Mouse (Mus musculus): ENCODE measurements at regions not wholly inside any gene's neighbourhood (a gene's known extent, or its start where the extent isn't known, plus 50 kb on each side); places are given as distances from the start of the nearest gene placed in this dataset.

DNA sequence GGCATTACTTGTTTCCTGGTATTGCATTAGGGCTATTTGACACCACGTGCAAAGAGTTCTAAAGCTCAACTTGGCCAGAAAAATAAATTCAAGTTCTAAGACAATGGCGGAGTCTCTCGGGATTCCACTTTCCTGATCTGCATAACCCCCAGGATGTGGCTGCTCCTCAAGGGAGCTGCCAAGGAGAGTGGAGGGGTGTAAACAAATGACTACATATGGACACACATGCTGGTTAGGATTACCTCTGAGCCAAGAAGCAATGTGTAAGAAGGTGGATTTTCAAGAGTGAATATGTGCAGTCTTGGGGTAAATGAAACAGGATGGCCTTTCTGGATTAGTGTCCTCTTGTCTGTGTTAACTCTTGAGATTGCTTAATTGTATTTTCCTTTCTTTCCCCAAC, 88.2 kb upstream of the Pdcd1 start:
- H3K27me3 ChIP-seq (ENCODE audit: control insufficient read depth, insufficient read depth, low read length, poor library complexity, severe bottlenecking) = no peaks in the 10 kb centered on the region
- DNase-seq (ENCODE audit: low read depth, low spot score) = no peak
- H3K36me3 ChIP-seq (ENCODE audit: control insufficient read depth, insufficient read depth, low read length, poor library complexity, severe bottlenecking) = no peaks in the 10 kb centered on the region

DNA sequence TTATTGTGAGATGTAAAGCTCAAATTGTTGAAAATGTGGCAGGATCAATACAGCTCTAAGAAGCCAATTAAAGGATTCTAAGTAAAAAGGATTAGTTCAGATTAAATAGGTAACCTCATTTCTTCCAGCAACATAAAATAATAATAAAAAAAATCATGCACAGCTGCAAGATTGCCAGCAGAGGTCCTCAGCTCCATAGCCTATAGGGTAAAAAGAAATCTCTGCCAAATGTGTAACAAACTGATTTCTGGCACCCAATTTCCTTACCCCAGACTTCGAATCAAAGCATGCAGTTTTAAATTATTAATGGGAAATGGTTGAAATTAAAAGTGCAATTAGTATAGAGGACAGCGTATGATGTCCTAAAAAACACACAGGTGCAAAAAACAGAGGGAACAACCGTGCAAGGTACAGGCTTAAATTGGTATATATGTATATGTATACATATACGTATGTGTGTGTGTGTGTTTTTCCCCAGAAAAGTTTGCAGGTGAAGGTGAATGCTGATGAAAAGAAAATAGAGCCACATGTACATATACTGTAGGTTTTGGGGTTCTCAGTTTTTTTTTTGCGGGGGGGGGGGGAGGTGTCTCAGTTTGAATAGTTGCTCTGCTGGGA, 87.2 kb upstream of the Pdcd1 start:
- DNase-seq (ENCODE audit: low read depth, low spot score) = peak; percentile 19
- H3K27me3 ChIP-seq (ENCODE audit: control insufficient read depth, insufficient read depth, low read length, poor library complexity, severe bottlenecking) = no peaks in the 10 kb centered on the region
- H3K36me3 ChIP-seq (ENCODE audit: control insufficient read depth, insufficient read depth, low read length, poor library complexity, severe bottlenecking) = no peaks in the 10 kb centered on the region

DNA sequence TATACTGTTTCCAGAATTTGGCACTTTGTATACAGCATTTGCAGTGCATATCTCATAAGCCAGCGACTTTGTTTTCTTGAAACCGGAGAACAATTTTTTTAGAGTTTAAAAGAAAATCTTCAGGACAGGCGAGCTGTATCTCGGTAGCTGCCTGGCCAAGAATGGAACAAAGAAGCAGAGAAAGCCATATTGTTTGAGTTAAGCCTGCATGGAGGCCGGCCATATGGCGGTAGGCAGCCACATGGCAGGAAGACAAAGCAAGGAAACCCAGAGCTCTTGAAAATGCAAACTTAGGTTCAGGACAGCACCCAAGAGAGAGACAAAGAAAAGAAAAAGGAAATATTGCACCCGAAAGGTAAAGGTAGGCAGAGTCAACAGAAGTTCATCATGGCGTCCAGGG, 84.4 kb upstream of the Pdcd1 start:
- no peaks in the 10 kb centered on the region for H3K36me3 ChIP-seq (ENCODE audit: control insufficient read depth, insufficient read depth, low read length, poor library complexity, severe bottlenecking)
- H3K27me3 ChIP-seq (ENCODE audit: control insufficient read depth, insufficient read depth, low read length, poor library complexity, severe bottlenecking) = no peaks in the 10 kb centered on the region
- no peak for DNase-seq (ENCODE audit: low read depth, low spot score)
